Mouse (Mus musculus) midbrain, postnatal 0 days (tissue): ENCODE measurements around the gene Meox1. TPM values are rescaled to one million over a fixed set of nuclear protein-coding genes. Genes with fewer than 3 reads are reported as not detected.

Source experiments
- ATAC-seq: fragments of 200-750 bp; cut with Nextera tagmentation; 2 replicates; pipeline ENCODE4 v1.8.0; 2017; ENCODE audit warnings: moderate number of reproducible peaks, mild to moderate bottlenecking, moderate TSS enrichment, moderate library complexity; ENCODE audit not compliant: low FRiP score
- DNase-seq: peaks from one replicate; pipeline ENCODE4 v3.0.0-alpha.2; 2015; ENCODE audit warnings: low spot score
- H3K27ac ChIP-seq: fragments of 300-500 bp; sonication (generic); 2 replicates; pipeline ENCODE4 v1.5.1; 2014; ENCODE audit warnings: low read depth, mild to moderate bottlenecking, low read length, mixed read lengths
- H3K27me3 ChIP-seq: fragments of 300-500 bp; sonication (generic); 2 replicates; pipeline ENCODE4 v1.6.1; 2014; ENCODE audit warnings: low read length, control low read depth, mixed read lengths; ENCODE audit not compliant: insufficient read depth
- H3K36me3 ChIP-seq: fragments of 300-500 bp; sonication (generic); 2 replicates; pipeline ENCODE4 v1.6.1; 2014; ENCODE audit warnings: low read length, control low read depth, mixed read lengths; ENCODE audit not compliant: insufficient read depth
- H3K4me1 ChIP-seq: fragments of 300-500 bp; sonication (generic); 2 replicates; pipeline ENCODE4 v1.6.1; 2014; ENCODE audit warnings: mild to moderate bottlenecking, control low read depth, antibody characterized with exemption, low read length, mixed read lengths; ENCODE audit not compliant: insufficient read depth
- H3K4me2 ChIP-seq: fragments of 300-500 bp; sonication (generic); 2 replicates; pipeline ENCODE4 v1.6.1; 2014; ENCODE audit warnings: low read depth, mild to moderate bottlenecking, low read length, mixed read lengths; ENCODE audit not compliant: poor library complexity, severe bottlenecking
- H3K4me3 ChIP-seq: fragments of 300-500 bp; sonication (generic); 2 replicates; pipeline ENCODE4 v1.5.1; 2014; ENCODE audit warnings: low read depth, mild to moderate bottlenecking, low read length, moderate library complexity
- H3K9ac ChIP-seq: fragments of 300-500 bp; sonication (generic); replicated peaks from 2 replicates; pipeline ENCODE4 v1.6.1; 2014; ENCODE audit warnings: mild to moderate bottlenecking, low read length, moderate library complexity, mixed read lengths; ENCODE audit not compliant: poor library complexity, severe bottlenecking
- H3K9me3 ChIP-seq: fragments of 300-500 bp; sonication (generic); 2 replicates; pipeline ENCODE4 v1.6.1; 2016; ENCODE audit warnings: low read length, control low read depth
- CTCF ChIP-seq: IDR thresholded peaks from 2 replicates; pipeline ENCODE4 v1.5.1; 2016; ENCODE audit warnings: antibody characterized with exemption, mild to moderate bottlenecking
- WGBS: fragments of 180-500 bp; shearing (Covaris S2); extraction: QIAGEN DNeasy Blood & Tissue Kit; methylation state at CpG from one replicate; pipeline ENCODE4 v1.1.7; 2014; 5-methylcytosine and 5-hydroxymethylcytosine counted together
- polyA plus RNA-seq: library from polyadenylated mRNA; unstranded; fragments of >200 nt; fragmentation: Nextera tagmentation; extraction: Ambion mirVana; gene quantifications from 2 replicates; pipeline ENCODE4 v1.2.1, GENCODE M21; 2015
- total RNA-seq: library from RNA; depleted of rRNA; stranded (reverse); fragments of >200 nt; gene quantifications from 2 replicates; pipeline ENCODE4 v1.2.3, GENCODE M21; 2014

Meox1 gene
- total and polyA plus RNA-seq, 2 experiments from 2014 or later = 0.83 to 1.0 TPM

- no peak for TF ChIP-seq CTCF
- Histone ChIP-seq H3K4me1 (no peaks in the 10 kb centered on the region), H3K9me3 (no peaks in the 10 kb centered on the region), H3K4me2 (no peak overlapping the region), H3K9ac (no peak overlapping the region), H3K4me3 (no peak overlapping the region), H3K27me3 (no peaks in the 10 kb centered on the region), H3K36me3 (no peaks in the 10 kb centered on the region), H3K27ac (no peak overlapping the region)
- DNase-seq = no peak
- 74% methylated on average over 9 of the region's 9 CpGs for WGBS
- ATAC-seq = no peak
Observed at GRCm38 (mm10) chr11:101855950-101856712, 38.0 kb downstream of the Meox1 start.

GRCm38 (mm10) chr11:101851042-101851441 is 43.1 kb downstream of the Meox1 start:
- no peak for ATAC-seq
- Histone ChIP-seq H3K9me3 (no peaks in the 10 kb centered on the region), H3K36me3 (no peaks in the 10 kb centered on the region), H3K27me3 (no peaks in the 10 kb centered on the region), H3K4me3 (no peak overlapping the region), H3K4me2 (no peak overlapping the region), H3K4me1 (no peaks in the 10 kb centered on the region), H3K27ac (no peak overlapping the region), H3K9ac (no peak overlapping the region)
- 79% methylated on average over 7 of the region's 7 CpGs for WGBS
- DNase-seq = no peak
- TF ChIP-seq CTCF = no peak

- no peak for TF ChIP-seq CTCF
- ATAC-seq = no peak
- H3K9ac ChIP-seq = no peak overlapping the region
- no peaks in the 10 kb centered on the region for H3K9me3 ChIP-seq
- H3K4me1 ChIP-seq = no peaks in the 10 kb centered on the region
- 80% methylated on average over 4 of the region's 4 CpGs for WGBS
- no peak overlapping the region for H3K4me2 ChIP-seq
- no peak overlapping the region for H3K4me3 ChIP-seq
- H3K36me3 ChIP-seq = no peaks in the 10 kb centered on the region
- H3K27ac ChIP-seq = no peak overlapping the region
- no peaks in the 10 kb centered on the region for H3K27me3 ChIP-seq
- DNase-seq = no peak
Observed at GRCm38 (mm10) chr11:101849286-101849685, 44.9 kb downstream of the Meox1 start.

- H3K27me3 ChIP-seq = no peaks in the 10 kb centered on the region
- DNase-seq (no peak), ATAC-seq (no peak)
- no peak overlapping the region for H3K4me2 ChIP-seq
- H3K4me1 ChIP-seq = no peaks in the 10 kb centered on the region
- no peak for TF ChIP-seq CTCF
- H3K9ac ChIP-seq = no peak overlapping the region
- H3K4me3 ChIP-seq = no peak overlapping the region
- H3K36me3 ChIP-seq = no peaks in the 10 kb centered on the region
- no peaks in the 10 kb centered on the region for H3K9me3 ChIP-seq
- 80% methylated on average over 5 of the region's 5 CpGs for WGBS
- H3K27ac ChIP-seq = no peak overlapping the region
Observed at GRCm38 (mm10) chr11:101847509-101847908, 46.7 kb downstream of the Meox1 start.

- Histone ChIP-seq H3K36me3 (no peaks in the 10 kb centered on the region), H3K9ac (no peak overlapping the region), H3K4me2 (no peak overlapping the region), H3K27me3 (no peaks in the 10 kb centered on the region), H3K4me3 (no peak overlapping the region), H3K27ac (no peak overlapping the region), H3K4me1 (no peaks in the 10 kb centered on the region), H3K9me3 (no peaks in the 10 kb centered on the region)
- DNase-seq (no peak), ATAC-seq (no peak)
- TF ChIP-seq CTCF = no peak
- 85% methylated on average over 3 of the region's 3 CpGs for WGBS
Observed at GRCm38 (mm10) chr11:101842773-101843163, 51.4 kb downstream of the Meox1 start.

- Histone ChIP-seq H3K4me3 (no peak overlapping the region), H3K27me3 (no peaks in the 10 kb centered on the region), H3K4me1 (no peaks in the 10 kb centered on the region), H3K9me3 (no peaks in the 10 kb centered on the region), H3K4me2 (no peak overlapping the region), H3K27ac (no peak overlapping the region), H3K36me3 (no peaks in the 10 kb centered on the region), H3K9ac (no peak overlapping the region)
- DNase-seq (peak; percentile 54), ATAC-seq (no peak)
- 85% methylated on average over 15 of the region's 15 CpGs for WGBS
- no peak for TF ChIP-seq CTCF
Observed at GRCm38 (mm10) chr11:101841998-101842772, 52.0 kb downstream of the Meox1 start.
